Mouse (Mus musculus) midbrain, embryonic 16.5 days (tissue): ENCODE data around the gene Bri3. TPM values are rescaled to one million over a fixed set of nuclear protein-coding genes. Genes with fewer than 3 reads are reported as not detected.

ENCODE experiments used
- ATAC-seq: fragments of 200-750 bp; cut with Nextera tagmentation; 2 replicates; pipeline ENCODE4 v1.8.0; 2017; ENCODE audit warnings: moderate TSS enrichment
- H3K27ac ChIP-seq: fragments of 300-500 bp; sonication (generic); 2 replicates; pipeline ENCODE4 v1.5.1; 2014; ENCODE audit warnings: mild to moderate bottlenecking, low read length, mixed read lengths
- H3K27me3 ChIP-seq: fragments of 300-500 bp; sonication (generic); 2 replicates; pipeline ENCODE4 v1.6.1; 2014; ENCODE audit warnings: low read depth, low read length, mixed read lengths; ENCODE audit not compliant: control insufficient read depth, insufficient read depth
- H3K36me3 ChIP-seq: fragments of 300-500 bp; sonication (generic); 2 replicates; pipeline ENCODE4 v1.6.1; 2014; ENCODE audit warnings: mild to moderate bottlenecking, low read length, moderate library complexity, mixed read lengths; ENCODE audit not compliant: control insufficient read depth, insufficient read depth
- H3K4me1 ChIP-seq: fragments of 300-500 bp; sonication (generic); 2 replicates; pipeline ENCODE4 v1.6.1; 2014; ENCODE audit warnings: mild to moderate bottlenecking, low read length, mixed read lengths; ENCODE audit not compliant: control insufficient read depth, insufficient read depth
- H3K4me2 ChIP-seq: fragments of 300-500 bp; sonication (generic); 2 replicates; pipeline ENCODE4 v1.6.1; 2014; ENCODE audit warnings: mild to moderate bottlenecking, low read length, mixed read lengths
- H3K4me3 ChIP-seq: fragments of 300-500 bp; sonication (generic); 2 replicates; pipeline ENCODE4 v1.5.1; 2014; ENCODE audit warnings: low read depth, mild to moderate bottlenecking, low read length, moderate library complexity, mixed read lengths
- H3K9ac ChIP-seq: fragments of 300-500 bp; sonication (generic); 2 replicates; pipeline ENCODE4 v1.6.1; 2014; ENCODE audit warnings: low read depth, low read length, mixed read lengths
- H3K9me3 ChIP-seq: fragments of 300-500 bp; sonication (generic); replicated peaks from 2 replicates; pipeline ENCODE4 v1.6.1; 2014; ENCODE audit warnings: mild to moderate bottlenecking, low read length, mixed read lengths; ENCODE audit not compliant: control insufficient read depth, poor library complexity, severe bottlenecking
- WGBS: fragments of 180-500 bp; shearing (Covaris S2); extraction: QIAGEN DNeasy Blood & Tissue Kit; methylation state at CpG from one replicate; pipeline ENCODE4 v1.1.7; 2014; 5-methylcytosine and 5-hydroxymethylcytosine counted together
- polyA plus RNA-seq: library from polyadenylated mRNA; unstranded; fragments of >200 nt; fragmentation: Nextera tagmentation; extraction: Ambion mirVana; gene quantifications from 2 replicates; pipeline ENCODE4 v1.2.1, GENCODE M21; 2015

Bri3 gene
- polyA plus RNA-seq, 1 experiment from 2014 or later, result 97.3 TPM

DNA sequence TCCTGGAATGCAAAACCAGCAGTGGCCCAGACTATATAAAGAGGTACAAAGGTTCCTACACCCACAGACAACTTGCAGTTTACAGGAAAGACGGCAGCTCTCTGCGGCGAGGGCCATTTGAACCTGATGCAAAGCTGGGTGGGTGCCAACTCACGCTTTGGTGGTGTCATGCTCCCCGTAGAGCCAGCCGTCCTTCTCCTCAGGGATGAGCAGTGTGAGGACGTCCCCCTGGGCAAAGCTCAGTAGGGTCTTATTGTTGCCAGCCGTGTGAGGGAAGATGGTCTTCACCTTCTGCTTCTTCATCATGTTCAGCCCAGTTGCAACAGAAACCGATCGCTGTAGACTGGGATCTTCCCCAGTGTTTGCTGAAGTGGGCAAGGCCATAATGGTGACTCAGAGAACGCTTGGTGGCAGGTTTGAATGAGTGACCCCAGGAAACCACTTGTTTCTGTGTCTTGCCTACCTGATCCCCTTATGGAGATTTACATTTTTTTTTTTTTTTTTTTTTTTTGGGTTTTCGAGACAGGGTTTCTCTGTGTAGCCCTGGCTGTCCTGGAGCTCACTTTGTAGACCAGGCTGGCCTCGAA lies 34.2 kb downstream of the Bri3 start:
- 85% methylated on average over 12 of the region's 13 CpGs for WGBS
- Histone ChIP-seq H3K27ac (no peak overlapping the region), H3K9me3 (no peaks in the 10 kb centered on the region), H3K4me2 (no peak overlapping the region), H3K4me1 (no peaks in the 10 kb centered on the region), H3K27me3 (no peaks in the 10 kb centered on the region), H3K9ac (no peak overlapping the region), H3K36me3 (peaks cover 2% of the 10 kb centered on the region; the same call in 1 of the 2 replicates), H3K4me3 (no peak overlapping the region)
- no peak for ATAC-seq

- Histone ChIP-seq H3K4me1 (no peaks in the 10 kb centered on the region), H3K9ac (no peak overlapping the region), H3K27ac (no peak overlapping the region), H3K9me3 (no peaks in the 10 kb centered on the region), H3K4me2 (no peak overlapping the region), H3K36me3 (peaks cover 2% of the 10 kb centered on the region; the same call in 1 of the 2 replicates), H3K27me3 (no peaks in the 10 kb centered on the region), H3K4me3 (no peak overlapping the region)
- no peak for ATAC-seq
- 92% methylated on average over 9 of the region's 9 CpGs for WGBS
Observed at GRCm38 (mm10) chr5:144279081-144279541, 34.9 kb downstream of the Bri3 start.

DNA sequence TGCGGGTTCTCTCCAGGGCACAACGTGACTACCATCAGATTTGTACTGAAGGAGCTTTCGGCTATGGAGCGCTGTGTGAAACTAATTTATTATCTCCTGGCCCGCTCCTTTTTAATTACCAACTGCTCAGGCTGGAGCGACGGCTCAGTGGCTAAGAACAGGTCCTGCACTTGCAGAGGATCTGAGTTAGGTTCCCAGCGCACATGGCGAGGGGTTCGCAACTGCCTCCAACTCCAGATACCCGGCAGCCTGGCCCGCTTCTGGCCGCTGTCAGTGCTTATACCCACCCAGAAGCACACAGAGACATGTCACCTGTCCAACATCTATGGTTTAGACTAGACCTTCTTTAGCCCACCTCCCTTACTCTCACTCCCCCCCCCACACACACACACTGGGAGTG lies 35.7 kb downstream of the Bri3 start:
- no peak overlapping the region for H3K4me2 ChIP-seq
- no peak for ATAC-seq
- H3K9ac ChIP-seq, result no peak overlapping the region
- H3K36me3 ChIP-seq, result peaks cover 2% of the 10 kb centered on the region; the same call in 1 of the 2 replicates
- H3K27me3 ChIP-seq, result no peaks in the 10 kb centered on the region
- no peak overlapping the region for H3K27ac ChIP-seq
- no peaks in the 10 kb centered on the region for H3K4me1 ChIP-seq
- no peaks in the 10 kb centered on the region for H3K9me3 ChIP-seq
- 92% methylated on average over 13 of the region's 13 CpGs for WGBS
- H3K4me3 ChIP-seq, result no peak overlapping the region

GRCm38 (mm10) chr5:144282470-144283260 lies 38.4 kb downstream of the Bri3 start:
- no peak overlapping the region for H3K4me2 ChIP-seq
- 77% methylated on average over 11 of the region's 11 CpGs for WGBS
- peaks cover 2% of the 10 kb centered on the region; the same call in 1 of the 2 replicates for H3K36me3 ChIP-seq
- no peaks in the 10 kb centered on the region for H3K4me1 ChIP-seq
- no peak overlapping the region for H3K4me3 ChIP-seq
- no peak overlapping the region for H3K9ac ChIP-seq
- no peaks in the 10 kb centered on the region for H3K9me3 ChIP-seq
- H3K27ac ChIP-seq, result no peak overlapping the region
- ATAC-seq, result no peak
- H3K27me3 ChIP-seq, result no peaks in the 10 kb centered on the region

DNA sequence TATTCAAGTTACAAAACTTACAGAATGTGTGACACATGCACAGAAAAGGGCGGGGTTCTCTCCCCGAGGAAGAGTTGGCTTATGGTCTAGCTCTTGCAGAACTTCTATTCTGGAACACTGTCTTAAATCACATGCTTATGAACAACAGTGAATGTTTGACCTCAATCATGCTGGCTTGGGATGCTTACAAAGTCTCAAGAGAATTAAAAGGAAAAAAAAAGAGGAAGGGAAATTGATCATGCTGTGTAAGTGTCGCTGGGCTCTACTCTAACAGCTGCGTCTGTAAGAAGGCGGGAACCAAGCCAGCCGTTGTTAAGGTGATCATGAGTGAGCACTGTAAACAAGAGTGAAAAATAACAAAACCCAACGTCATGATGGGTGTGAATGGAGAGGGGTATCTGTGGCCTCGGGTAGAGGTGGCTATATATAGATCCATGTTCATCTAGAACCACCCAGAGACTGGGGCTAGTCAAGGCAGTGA lies 39.4 kb downstream of the Bri3 start:
- ATAC-seq, result no peak
- H3K9me3 ChIP-seq, result no peaks in the 10 kb centered on the region
- no peaks in the 10 kb centered on the region for H3K4me1 ChIP-seq
- H3K9ac ChIP-seq, result no peak overlapping the region
- 84% methylated on average over 8 of the region's 8 CpGs for WGBS
- H3K4me2 ChIP-seq, result no peak overlapping the region
- H3K27me3 ChIP-seq, result no peaks in the 10 kb centered on the region
- H3K36me3 ChIP-seq, result peaks cover 2% of the 10 kb centered on the region; the same call in 1 of the 2 replicates
- no peak overlapping the region for H3K27ac ChIP-seq
- no peak overlapping the region for H3K4me3 ChIP-seq

DNA sequence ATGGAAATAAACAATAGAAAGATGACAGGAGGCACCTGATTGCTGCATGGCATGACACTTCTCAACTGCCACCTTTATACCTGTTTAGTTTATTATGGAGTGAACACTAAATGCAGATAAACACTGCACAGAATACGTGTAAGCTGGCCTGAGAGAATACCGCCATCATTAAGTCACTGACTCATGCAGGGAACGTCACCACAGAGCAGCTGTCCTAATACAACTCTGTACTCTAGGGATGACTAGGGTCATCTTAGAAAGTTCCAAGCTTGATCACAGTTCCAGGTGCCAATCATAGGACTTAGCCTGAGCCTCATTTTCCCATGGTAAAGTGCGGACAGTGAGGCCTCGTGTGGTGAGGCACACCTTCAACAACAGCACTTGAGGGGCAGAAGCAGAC lies 40.4 kb downstream of the Bri3 start:
- Histone ChIP-seq H3K4me3 (no peak overlapping the region), H3K4me2 (no peak overlapping the region), H3K9me3 (no peaks in the 10 kb centered on the region), H3K9ac (no peak overlapping the region), H3K36me3 (peaks cover 2% of the 10 kb centered on the region; the same call in 1 of the 2 replicates), H3K4me1 (no peaks in the 10 kb centered on the region), H3K27ac (no peak overlapping the region), H3K27me3 (no peaks in the 10 kb centered on the region)
- 86% methylated on average over 5 of the region's 5 CpGs for WGBS
- ATAC-seq, result no peak

GRCm38 (mm10) chr5:144286591-144287266 lies 42.5 kb downstream of the Bri3 start:
- Histone ChIP-seq H3K4me2 (no peak overlapping the region), H3K27ac (no peak overlapping the region), H3K9ac (no peak overlapping the region), H3K36me3 (no peaks in the 10 kb centered on the region), H3K4me1 (no peaks in the 10 kb centered on the region), H3K9me3 (no peaks in the 10 kb centered on the region), H3K27me3 (no peaks in the 10 kb centered on the region), H3K4me3 (no peak overlapping the region)
- ATAC-seq, result no peak
- WGBS, result 83% methylated on average over 9 of the region's 9 CpGs

DNA sequence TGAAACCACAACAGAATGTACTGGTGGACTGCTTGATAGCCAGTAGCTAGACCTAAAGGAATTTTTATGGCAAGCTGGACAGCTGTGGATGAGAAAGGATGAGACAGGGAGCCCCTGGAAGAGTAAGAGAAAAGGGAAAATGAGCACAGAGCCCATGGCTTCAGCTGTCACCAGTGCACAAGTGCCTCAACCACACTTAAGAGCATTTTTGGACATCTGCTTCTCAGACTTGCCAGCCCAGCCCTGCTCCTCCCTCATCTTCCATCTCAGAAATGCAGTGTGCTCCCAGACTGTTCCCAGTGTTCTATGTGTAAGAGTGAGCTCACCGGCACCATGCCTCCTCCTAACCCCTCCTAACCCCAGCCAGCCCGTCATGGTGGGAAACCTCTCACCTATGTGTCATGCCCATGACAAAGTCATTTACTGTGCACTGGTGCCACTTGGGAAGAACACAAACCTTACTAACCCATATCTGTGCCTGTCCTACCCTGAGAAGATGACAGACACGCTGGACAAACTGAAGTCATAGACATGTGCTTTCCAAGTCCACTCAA lies 43.1 kb downstream of the Bri3 start:
- no peak overlapping the region for H3K27ac ChIP-seq
- no peak overlapping the region for H3K9ac ChIP-seq
- no peak overlapping the region for H3K4me2 ChIP-seq
- no peaks in the 10 kb centered on the region for H3K36me3 ChIP-seq
- no peaks in the 10 kb centered on the region for H3K4me1 ChIP-seq
- H3K27me3 ChIP-seq, result no peaks in the 10 kb centered on the region
- no peak for ATAC-seq
- H3K4me3 ChIP-seq, result no peak overlapping the region
- no peaks in the 10 kb centered on the region for H3K9me3 ChIP-seq
- WGBS, result 93% methylated on average over 3 of the region's 3 CpGs
